Mouse (Mus musculus) cerebellum, postnatal 14 days (tissue): Measurements from ENCODE around the gene Nebl.

Experiments
- DNase-seq, 2 experiments: peaks; one replicate each; pipeline ENCODE4 v3.0.0; 2021; ENCODE audit warnings: mixed read lengths in 2 of 2

Gene Nebl

GRCm38 (mm10) chr2:17730957-17731830 is at the start of gene Nebl:
Gene Nebl, minus strand, starts transcription at chr2:17731464.
- DNase-seq = peak; percentile 79 to 82

GRCm38 (mm10) chr2:17770246-17770825 is 39.1 kb upstream of the Nebl start:
- peak; percentile 27 to 71 for DNase-seq

- DNase-seq = no peak
Observed at GRCm38 (mm10) chr2:17769242-17769755, 38.0 kb upstream of the Nebl start.

- DNase-seq = no peak
Observed at GRCm38 (mm10) chr2:17756271-17756670, 25.0 kb upstream of the Nebl start.

DNA sequence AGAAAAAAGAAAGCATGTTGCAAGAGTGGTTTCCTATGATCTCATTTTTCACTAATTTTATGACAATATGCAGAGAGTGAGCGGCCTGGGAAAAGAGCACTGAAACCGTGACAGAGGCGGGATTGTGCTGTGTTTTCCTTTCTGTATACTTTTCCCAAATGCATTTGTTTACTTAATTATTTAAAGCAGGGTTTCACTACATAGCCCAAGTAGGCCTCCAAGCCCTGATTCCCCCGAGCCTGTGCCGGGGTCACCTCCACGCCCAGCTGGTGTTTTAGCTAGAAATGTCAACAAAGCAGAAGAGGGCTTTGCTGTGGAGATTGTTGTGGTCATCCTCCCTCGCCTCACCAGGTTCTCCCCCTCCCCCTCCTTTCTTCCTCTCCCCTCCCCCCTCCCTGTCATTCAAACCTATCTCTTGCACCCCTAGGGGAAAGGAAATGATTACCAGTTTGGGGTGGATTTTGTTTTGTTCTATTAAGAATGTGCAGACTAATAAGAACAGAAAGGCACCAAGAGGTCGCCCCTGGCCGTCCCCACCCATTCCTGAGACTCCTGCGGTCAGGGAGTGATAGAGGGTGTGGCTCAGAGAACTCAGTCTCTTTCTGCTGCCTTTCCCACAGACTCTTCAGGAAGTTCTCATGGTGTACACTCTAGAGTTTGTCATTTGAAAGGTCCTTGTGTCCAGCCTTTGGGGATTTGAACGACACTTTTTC is 10.9 kb upstream of the Nebl start:
- DNase-seq = no peak

GRCm38 (mm10) chr2:17741555-17741954 is 10.3 kb upstream of the Nebl start:
- DNase-seq = no peak

- DNase-seq = no peak
Observed at GRCm38 (mm10) chr2:17740454-17740853, 9.2 kb upstream of the Nebl start.

DNA sequence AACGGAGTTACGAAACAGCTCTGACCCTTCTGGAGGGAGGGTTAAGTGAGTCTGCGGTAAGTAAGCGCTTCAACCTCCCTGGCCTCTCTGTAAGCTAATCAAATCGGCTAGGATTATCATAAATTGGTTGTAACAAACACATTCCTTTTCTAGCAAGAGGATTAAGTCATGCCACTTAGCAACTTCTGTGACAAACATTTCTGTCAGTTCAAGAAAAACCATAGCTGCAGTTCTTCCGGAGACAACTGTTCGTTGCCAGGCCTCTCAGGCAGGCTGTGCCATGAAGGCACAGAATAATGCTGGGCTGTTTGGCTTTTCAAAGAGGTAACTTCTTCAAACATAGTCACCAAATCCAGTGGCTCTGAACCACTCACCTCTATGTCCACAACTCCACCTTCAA is 946 bp upstream of the Nebl start:
- no peak for DNase-seq

DNA sequence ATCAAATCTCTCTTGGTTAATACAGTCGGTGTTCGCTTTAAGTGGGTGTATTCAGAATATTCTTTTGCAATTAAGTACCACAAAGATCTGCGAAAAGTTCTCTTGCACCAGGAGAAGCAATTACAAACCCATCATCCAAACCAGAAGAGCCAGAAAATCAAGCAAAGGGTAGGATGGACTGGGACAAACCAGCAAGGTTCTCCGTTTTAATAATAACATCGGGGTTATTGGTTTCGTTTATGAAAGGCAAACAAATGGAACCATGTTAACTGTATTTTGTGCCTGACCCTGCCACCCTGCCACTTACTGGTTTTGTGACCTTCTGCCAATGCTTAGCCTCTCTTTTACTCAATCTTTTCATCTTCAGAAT is 552 bp upstream of the Nebl start:
- no peak for DNase-seq

DNA sequence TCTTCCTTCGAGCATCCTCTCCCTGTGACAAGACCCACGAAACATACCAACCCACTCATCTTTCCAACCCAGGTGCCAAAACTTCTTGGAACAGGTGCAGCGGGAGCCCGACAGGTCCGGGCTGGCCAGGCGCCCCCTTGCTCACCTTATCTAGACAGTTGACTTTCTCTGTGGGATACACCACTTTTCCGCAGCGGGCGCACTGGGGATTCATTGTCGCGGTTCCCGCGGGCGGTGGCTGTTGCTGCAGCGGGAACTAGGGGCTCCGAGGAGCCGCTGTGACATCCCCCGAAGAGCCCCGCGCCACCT is 662 bp downstream of the Nebl start:
- DNase-seq = peak in 1 of 2 experiments; percentile 60

DNA sequence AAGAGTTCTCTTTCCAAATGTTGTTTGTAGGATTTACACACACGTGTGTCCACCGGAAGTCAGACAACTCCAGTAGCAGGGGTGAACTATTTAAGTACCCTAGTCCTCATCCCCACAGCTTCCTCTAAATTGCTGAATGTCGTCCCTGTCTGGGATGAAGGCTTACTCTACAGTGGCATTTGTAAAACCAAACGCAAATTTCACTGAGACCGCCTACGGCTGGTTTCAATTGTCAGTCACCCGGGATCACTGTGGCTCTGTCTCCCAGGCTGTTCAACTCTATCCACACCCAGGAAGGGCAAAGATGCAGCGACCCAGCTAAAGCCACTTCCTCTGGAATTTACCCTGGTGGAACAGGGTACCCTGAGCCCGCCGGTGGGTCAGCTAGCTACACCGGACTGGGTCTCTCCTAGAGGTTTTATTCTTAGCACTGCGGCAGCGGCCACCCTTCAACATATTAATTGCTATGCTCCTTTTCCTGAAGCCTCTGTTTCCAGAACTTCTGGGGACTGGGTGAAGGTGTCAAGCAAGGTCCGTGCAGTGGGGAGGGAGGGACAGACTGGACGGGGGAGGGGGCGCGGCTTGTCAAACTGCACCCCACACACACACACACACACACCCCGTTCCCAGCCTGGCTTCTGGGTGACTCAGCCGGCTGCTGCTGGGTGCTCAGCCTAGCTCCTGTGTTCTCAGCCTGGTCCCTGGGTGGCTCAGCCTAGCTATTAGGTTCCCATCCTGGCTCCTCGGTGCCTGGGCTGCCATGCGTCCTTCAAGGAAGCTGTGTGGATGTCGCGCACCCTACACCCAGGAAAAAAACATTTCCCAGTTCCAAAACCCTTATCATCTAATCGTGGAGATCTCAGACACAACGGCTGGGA is 1.3 kb downstream of the Nebl start:
- DNase-seq = peak; percentile 56 to 57

GRCm38 (mm10) chr2:17724405-17724804 is 6.9 kb downstream of the Nebl start:
- DNase-seq = no peak

DNA sequence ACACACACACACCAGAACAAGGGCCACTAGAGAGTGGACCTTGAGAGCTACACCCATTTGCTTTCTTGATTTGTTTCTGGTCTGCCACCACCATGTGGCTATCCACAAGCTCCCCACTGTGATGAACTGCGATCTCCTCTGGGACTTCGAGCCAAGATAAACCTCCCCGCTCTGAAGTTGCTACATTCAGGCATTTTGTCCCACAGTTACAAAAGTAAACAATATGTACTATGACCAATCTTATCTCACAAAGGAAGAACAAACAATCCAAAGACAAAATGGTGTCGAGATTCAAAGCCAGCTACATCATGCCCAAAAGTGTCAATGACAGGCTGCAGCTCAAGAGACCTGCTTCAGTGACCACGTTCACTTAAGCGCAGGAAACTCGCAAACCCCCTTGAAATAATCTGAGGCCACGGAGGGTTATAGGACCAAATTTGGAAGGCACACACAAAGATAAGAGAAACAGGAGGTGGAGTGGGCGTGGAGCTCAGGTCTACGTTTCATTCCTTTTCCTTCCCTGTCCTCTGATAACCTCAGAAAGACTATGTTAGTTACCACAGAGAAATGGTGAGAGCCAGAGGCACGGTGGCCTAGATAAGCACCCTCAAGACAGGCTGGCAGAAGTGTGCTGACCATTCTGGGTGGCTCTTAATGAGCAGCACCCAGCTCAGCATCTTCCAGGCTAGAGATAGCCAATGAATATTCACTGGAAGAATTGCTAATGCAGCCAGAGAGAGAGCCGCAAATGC is 7.8 kb downstream of the Nebl start:
- DNase-seq = no peak

- DNase-seq = no peak
Observed at GRCm38 (mm10) chr2:17721177-17721715, 10.0 kb downstream of the Nebl start.

- DNase-seq = no peak
Observed at GRCm38 (mm10) chr2:17718281-17718680, 13.0 kb downstream of the Nebl start.

DNA sequence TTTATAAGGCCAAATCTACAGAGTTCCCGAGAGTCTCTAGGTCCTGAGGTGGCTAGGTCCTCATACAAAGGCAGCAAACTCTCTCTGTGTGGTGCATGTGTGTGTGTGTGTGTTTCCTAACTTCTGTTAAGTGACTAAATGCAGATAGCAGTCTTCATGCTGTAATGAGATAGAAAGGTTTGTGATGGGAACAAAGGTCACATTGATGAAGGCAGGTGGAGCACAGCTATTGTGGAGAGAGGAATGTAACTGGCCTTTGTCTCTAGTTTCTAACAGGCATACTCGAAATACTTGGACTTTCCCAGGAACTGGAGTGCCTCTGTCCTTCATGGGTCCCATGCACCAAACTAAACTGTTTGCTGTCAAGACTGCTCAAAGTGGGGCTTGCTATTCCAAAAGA is 14.1 kb downstream of the Nebl start:
- DNase-seq = no peak

DNA sequence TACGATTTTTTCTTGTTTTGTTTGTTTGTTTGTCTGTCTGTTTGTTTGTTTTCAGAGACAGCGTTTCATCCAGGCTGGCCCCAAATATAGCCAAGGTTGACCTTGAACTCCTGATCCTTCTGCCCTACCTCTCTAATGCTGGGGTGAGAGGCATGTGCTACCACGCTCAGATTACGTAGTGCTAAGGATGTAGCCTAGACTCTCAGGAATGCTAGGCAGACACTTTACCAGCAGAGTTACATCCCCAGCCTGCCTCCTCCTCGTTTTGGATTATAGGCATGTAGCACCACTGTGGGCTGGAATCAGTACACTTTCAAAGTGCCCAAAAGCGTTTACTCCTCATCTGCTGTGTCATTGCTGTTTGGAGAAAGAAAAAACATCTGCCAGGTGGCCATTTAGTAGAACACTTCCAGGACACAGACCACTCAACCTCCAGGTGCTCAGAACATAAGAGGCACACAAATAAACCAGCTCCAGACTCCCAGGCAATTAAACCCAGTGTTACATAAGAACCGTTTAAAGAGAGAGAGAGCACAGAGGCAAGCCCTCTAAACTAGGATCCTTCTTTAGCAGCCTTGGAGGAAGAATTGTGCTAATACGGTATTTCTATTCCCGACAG is 16.0 kb downstream of the Nebl start:
- DNase-seq = no peak

GRCm38 (mm10) chr2:17714661-17715060 is 16.6 kb downstream of the Nebl start:
- no peak for DNase-seq

GRCm38 (mm10) chr2:17714124-17714523 is 17.1 kb downstream of the Nebl start:
- peak in 1 of 2 experiments; percentile 44 for DNase-seq

- DNase-seq = no peak
Observed at GRCm38 (mm10) chr2:17711216-17711615, 20.0 kb downstream of the Nebl start.

DNA sequence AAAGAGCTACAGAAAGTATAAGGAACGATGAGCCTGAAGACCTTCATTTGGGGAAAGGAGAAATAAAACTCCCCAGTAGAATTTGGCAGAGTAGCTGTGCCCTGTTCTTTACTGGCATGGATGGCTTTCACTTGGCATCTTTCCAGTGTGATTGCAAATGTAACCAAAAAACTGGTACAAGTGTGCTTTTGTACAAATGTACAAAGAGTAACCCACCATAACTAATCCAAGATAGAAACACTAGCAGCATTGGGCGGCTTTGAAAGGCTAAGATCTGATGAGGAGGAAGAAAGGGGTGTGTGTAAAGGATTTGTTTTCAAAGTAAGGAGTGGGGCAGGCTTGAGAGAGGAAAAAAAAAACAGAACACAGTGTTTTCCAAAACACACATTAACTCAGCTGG is 21.2 kb downstream of the Nebl start:
- DNase-seq = peak; percentile 30 to 56
